Mouse (Mus musculus) T-cell, adult 2 months (primary cell): ENCODE measurements around the gene C1ql1.
"Not testable (repeated sequence)": the region's sequence is repeated elsewhere in the genome, so short reads cannot be mapped to it uniquely, and the experiment has no call there.

Experiments
- DNase-seq: peaks from one replicate; pipeline ENCODE4 v3.0.0; 2022; ENCODE audit warnings: low spot score

Gene C1ql1

DNA sequence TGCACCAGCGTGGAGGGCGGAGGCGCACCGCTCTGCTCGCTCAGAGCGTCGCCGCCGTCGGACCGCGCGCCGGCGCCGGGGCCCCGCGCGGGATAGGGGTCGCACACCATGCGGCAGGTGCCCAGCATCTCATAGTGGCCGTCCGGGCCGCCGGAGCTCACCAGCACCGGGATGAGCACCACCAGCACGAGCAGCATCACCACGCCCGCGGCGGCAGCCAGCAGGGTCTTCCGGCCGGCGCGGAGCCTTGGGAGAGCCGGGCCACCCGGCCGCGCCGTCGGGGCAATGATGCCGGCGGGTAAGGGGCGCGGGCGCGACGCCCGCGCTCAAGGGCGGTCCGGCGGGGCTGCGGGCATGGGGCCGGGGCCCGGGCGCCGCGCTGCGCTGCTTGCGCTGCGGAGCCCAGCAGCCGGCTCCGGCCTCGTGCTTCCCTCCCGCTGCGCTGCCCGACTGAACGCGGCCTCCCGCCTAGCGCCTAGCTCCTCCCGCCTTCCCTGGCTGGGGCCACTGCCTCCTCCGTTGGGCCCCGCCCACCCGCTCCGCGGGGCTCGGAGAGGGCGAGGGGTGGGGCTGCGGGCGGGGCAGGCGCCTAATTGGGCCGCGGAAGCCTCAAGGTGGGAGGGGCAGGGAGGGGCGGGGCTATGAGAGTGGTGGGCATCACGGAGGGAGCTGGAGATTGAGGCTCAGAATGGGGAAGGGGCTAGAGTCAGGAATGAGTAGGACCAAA is at the start of gene C1ql1:
TSS of gene C1ql1 (minus strand) at position 424 of the 727 bp plus-strand sequence.
- peak; percentile 68 for DNase-seq

DNA sequence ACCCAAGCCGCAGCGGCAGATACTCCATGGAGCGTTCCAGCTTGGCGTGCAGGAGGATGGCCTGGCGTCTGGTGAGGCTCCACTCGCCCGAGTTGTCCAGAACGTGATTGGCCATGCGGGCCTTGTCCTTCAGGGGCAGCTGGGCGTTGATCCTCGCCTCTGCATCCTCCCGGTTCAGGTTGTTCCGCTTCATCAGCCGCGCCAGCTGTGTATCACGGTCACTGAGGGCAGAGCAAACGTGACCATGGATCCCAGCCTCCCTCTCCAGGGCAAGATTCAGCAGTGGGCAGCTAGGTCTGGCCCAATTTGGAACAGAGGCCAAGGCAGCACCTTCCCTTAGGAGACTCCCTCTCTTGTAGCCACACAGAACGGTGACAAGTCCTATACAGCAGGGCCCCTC is 48.5 kb upstream of the C1ql1 start:
- no peak for DNase-seq

DNA sequence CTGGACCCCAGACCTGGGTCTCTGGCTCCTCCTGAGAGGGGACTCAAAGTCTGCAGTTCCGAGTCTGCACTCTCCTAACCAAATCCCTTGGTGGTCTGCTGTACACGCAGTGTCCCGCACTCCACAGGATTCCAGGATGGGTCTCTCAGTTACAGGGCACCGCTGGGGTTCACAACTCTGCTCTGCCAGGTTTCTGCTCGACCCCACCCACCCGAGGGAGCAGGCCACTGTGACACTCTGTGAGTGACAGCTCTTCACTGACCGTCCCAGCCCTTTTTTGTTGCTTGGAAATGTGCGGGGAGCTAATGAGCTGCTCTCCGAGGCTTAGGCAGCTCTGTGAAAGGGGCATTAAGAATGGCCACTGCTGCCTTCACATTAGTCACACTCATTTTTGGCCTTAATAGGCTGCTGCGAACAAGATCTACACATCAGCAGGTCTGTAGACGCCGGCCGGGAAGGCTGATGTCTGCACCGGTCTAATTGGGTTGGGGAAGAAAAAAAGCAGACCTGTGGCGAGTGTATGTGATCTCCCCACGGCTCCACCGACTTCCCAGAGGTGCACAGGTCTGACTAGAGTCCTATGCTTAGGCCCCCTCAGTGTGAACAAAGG is 47.0 kb upstream of the C1ql1 start:
- DNase-seq, result no peak

DNA sequence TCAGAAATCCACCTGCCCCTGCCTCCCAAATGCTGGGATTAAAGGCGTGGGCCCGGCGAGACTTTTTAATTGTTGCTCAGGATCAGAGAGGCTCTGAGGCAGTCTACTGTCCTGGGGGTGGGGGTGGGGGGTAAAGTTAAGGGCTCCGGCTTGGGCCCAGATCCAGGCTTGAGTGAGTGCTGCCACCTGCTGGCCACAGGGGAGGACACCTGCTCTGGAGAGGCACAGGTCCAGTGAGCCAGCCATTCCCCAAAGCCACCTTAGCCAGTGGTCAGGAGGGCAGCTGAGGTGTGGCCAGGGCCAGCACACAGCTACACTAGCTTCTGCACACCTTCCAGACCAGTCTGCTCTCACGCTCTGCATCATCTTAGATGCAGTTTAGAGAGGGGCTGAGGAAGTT is 46.5 kb upstream of the C1ql1 start:
- DNase-seq, result peak; percentile 53

DNA sequence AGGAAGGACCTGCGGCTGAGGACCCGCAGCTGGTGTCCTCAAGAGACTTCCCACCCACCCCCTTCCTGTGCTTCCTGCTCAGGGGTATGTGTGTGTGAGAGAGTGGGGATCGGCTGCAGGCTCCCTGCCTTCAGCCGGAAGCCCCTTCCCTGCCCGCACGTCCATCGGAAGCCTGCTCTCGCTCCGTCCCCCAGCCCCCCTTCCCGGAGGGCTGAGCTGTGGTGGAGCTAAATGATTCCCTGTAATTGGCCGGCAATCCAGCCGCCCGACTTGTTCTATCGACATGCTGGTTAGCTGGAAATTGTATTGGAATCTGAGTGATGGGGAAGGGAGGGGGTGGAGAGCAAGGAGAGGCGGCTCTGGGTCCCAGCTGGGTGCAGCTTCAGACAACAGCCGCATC is 45.2 kb upstream of the C1ql1 start:
- no peak for DNase-seq

DNA sequence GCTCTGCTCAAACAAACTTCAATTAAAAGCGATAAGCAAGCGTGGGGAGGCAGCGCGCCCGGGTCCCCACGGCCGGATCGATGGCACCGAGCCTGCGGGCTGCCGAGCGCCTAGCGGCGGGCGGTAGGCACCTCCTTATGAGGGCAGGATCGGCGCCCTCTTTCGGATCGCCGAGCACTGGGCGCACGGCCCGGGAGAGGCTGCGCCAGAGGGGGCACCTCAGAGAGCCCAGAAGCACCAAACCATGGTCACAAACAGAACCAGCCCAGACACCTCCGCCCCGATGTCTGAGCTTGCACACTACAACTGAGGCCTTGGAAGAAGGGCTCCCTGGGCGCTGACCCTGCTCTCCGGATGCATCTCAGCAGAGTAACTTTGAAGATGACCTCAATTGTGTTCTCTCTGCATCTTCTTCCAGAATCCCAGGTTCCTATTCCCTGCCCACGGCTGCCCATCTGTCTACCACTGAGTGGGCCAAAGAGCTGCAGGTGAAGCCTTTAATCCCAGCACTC is 43.7 kb upstream of the C1ql1 start:
- DNase-seq, result no peak

DNA sequence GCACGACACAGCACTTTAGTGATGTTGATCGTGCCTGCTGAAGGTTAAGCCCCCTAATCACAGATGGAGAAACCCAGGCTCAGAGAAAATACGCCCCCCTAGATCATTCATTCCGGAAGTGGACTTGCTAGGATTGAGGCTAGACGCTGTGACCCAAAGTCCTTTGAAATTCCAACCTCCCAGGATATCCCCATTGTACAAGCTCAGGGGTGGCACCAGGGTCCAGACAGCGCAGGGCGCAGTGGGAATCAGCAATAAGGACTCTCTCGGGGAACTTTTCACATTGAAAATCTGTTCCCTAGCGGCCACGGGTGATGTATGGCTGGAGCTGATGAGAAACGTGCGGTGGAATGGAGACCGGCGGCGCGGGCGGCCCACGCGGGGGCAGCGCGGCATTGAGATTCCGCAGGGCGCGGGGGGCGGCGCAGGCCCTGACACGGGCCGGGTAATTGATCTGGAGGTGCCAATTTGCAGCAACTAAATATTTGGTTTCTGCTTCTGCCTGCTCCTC is 43.2 kb upstream of the C1ql1 start:
- no peak for DNase-seq

DNA sequence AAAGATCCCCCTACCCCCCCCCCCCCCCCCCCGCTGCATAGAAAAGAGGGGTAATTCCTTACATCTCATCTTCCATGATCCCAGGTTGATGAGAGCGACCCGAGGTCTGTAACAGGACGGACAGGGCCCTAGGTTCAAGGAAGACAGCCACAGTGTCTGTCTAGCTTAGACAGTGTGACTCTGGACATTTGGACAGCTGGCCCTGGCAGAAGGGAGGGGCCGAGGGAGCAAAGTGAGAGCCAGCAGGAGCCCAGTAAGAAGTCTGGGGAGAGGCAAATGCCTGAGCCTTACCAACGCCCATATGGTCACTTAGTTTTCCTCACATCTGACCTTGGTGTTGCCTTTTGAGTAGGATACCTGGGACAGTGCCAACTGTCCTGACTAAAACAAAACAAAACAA is 38.7 kb upstream of the C1ql1 start:
- no peak for DNase-seq

DNA sequence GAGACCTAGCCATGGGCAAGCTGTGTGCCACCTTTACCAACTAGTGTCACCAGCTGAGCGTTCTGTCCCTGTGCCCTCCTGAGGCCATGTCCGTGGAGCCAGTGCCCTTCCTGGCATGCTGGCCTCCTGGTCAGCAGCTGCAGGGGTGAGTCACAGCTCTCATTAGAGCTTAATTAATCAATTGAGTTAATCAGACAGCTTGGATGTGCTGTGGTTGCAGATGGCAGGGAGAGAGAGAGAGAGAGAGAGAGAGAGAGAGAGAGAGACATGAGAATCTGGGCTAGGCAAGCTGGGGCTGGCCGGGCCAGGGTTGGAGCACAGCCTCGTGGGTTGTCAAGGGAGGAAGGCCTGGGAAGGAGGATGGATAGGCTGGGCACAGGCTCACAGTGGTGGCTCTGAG is 38.1 kb upstream of the C1ql1 start:
- DNase-seq, result no peak

DNA sequence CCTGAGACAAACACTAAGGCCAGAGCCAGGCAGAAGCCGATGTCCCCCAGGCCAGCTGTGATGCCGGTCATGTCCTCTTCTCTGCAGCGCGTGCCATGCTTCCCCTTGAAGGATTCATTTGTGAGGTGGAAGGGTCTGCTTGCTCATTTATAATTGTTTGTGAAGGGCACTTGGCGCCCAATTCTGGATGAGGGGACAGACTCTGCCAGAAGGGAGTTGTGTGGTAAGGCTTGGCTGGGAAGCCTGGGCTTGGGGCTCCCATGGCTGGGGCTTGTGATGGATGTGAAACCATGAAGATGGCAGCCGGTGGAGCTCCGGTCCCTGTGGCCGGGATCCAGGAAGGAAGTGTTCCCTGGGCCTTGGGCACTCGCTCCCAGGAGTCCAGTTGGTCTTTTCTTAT is 37.6 kb upstream of the C1ql1 start:
- DNase-seq, result no peak

DNA sequence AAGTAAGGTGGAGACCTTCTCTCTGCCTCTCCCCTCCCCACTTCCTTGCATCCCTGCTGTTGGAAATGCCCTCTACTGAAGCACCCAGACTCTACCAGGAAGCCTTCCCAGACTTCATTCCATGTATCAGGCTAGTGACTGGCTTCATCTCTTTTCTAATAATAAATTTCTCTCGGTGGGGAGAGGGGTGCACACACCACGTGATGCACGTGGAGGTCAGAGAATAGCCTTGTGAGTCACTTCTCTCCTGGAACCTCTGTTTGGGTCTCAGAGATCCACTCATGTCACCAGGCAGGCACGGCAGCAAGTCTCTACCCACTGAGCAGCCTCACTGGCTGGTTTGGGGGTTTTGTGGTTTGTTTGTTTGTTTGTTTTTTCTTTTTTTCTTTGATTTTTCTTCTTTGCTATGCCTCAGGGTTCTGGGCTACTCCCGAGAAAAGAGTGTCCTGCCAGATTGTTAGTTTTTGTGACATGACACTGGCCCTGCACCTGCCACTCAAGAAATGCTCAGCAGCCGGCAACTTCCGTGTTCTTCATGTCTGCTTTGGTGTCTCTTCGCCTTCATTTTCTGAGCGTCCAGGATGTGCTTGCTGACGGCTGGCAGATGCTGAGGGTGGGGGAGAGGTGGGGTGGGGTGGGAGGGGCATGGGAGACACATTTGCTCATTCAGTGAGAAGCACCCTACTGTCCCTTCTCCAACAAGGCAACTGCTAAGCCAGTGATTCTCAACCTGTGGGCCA is 34.8 kb upstream of the C1ql1 start:
- DNase-seq, result peak; percentile 12

DNA sequence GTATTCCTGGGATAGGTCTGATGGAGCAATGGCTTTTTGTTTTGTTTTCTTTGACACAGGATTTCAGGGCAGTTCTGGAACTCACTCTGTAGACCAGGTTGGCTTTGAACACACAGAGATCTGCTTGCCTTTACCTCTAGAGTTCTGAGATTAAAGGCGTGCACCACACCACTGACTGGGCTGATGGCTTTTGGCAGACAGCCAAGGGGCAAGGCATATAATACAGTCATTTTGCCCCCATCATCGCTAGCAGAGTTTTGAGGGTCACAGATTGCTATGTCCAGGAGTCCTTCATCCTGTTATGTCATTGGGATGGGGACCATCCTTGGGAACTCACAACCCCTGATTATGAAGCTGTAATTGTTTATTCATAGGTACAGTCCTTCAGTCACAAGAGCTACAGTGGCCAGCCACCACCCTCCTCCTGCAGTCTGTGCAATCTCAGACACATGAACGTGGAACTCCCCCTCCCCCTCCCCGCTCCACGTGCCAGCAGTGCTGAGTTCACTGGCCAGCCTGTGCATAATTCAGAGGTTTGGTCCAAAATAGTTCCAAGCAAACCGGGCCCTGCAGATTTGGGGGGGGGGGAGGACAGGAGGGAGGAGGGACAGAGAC is 31.7 kb upstream of the C1ql1 start:
- DNase-seq, result no peak

DNA sequence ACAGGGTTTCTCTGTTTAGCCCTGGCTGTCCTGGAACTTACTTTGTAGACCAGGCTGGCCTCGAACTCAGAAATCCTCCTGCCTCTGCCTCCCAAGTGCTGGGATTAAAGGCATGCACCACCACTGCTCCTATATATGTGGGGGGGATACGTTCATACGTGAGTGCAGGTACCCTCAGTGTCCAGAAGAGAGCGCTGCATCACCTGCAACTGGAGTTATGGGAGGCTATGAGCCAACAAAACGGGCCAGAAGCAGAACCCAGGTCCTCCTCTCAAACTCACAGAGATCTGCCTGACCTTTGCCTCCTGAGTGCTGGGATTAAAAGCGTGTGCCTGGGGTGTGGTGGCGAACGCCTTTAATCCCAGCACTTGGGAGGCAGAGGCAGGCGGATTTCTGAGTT is 29.5 kb upstream of the C1ql1 start:
- DNase-seq, result not testable (repeated sequence)

DNA sequence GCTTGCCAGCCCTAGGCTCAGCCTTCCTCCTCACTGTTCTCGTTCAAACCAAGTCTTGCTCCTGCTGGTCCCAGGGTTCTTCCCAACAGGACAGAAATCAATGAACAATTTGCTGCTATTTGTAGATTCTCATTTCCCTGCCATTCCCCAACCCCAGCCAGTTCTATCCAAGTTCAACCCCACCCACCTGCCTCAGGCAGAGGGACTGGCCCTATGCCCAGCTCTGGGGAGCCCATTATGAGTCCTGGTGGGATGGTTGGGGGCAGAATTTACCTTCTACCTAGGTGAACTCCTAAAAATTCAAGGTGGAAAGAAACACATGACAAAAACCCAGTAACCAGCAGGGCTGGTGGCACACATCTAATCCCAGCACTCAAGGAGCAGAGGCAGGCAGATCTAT is 25.8 kb upstream of the C1ql1 start:
- no peak for DNase-seq

DNA sequence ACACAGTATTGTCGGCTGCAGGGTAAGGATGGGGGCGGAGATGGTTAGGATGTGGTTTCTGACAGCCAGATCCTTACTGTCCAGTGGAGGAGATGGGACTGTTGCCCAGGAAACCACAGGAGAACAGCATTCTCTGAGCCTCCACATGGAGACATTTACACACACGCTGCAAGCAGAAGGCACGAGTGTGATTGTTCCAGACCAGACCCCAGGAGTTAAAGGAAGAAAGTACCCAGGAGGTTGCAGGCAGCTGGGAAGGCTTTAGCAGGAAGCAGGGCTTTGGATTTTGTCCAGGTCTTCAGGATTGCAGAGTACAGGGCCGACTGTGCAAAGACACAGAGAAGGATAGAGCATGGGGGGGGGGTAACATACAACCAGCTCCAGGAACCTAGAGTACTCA is 25.1 kb upstream of the C1ql1 start:
- no peak for DNase-seq

DNA sequence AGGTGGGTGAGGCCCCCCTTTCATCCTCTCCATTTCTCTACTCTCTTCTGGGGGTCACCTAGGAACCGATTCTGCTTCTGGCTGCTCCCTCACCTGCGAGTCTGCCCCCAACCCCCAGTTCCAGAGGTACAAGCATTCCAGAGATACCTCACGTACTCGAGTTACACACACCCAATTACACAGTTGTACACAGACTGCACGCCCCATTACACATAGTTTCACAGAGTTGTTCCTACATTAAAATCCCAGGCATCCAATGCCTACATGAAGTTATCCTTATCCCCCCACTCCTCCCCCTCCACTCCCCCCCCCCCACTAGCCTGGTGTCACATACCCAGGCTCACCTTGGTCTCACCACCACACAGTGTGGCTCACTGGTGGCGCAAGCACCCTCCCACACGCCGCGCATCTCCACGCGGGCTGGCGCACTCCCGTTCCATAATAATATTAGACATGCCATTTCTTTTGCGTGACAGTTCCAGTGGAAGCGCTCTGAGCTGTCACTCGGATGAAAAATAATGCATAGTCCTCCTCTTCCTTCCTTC is 18.1 kb upstream of the C1ql1 start:
- DNase-seq, result no peak

DNA sequence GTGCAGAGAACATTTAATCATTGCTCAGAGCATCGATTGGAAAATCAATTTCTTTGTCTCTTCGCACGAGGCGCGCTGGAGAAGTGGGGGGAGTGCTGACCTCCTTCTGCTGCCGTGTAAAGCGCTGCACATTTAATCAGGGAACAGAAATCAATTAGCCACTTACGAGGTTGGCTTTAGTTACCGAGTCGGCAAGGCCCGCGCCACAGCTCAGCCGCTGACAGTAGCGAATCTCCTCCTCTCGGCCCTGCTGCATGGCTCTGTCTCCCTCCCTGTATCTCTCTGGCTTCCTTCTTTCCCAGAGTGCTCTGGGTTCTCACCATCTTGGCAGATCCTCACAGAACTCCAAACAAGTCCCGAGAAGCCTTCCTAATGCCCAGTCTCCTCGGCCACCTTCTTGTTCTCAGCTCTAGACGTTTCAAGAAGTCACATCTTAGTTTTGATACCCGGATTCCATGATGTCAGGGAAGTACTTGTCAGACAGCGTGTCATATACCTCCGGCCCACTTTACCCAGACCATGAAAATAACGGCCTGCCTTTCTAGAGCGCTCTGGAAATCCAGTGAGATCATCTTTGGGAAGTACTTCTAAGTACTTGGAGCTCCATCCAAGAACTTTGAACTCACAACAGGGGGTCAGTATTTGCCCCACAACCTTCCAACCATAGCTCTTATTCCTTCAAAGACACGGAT is 17.5 kb upstream of the C1ql1 start:
- DNase-seq, result no peak

DNA sequence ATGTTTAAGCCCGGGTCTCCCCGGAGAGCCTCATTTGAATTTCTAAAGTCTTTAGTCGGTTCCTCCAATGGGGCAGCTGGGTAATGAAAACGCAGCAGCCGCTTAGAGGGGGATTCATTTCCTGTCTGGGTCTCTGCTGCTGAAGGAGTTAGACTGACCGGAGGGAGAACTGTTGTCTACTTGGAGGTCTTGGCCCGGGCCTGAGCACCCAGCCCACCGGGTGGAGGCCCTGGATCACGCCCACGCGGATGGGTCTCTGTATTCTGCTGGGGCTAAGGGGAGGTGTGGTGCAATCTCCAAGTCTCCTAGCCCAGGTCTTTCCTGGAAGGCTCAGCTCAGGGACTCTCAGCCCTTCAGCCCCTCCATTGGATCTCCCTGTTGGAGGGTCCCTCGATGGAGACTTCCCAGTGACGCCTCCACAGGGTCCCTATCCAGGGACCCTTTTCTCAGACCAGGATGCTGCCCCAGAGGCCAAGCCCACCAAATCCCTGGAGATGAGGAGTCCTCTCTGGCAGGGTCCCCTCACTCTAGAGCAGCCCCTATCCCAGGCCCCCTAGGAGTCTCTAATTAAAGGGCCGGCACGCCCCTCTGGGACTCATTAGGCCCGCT is 16.9 kb upstream of the C1ql1 start:
- DNase-seq, result no peak

DNA sequence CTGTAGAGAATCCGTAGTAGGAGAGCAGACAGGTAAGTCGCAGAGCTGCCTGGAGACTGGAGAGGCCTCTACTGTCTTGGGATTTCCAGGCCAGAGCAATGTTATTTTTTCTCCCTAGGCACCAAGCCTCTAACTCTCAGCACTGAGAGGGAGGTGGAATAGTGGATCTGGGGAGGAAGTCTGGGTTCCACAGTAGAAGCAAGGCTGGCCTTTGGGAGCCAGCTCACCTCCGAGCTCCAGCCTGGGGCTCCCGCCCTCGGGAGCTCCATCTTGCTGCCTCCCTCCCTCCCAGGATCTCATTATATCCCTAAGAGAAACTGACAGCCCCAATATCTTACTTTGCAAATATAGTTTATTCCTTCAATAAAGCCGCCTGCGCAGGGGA is 16.4 kb upstream of the C1ql1 start:
- no peak for DNase-seq

DNA sequence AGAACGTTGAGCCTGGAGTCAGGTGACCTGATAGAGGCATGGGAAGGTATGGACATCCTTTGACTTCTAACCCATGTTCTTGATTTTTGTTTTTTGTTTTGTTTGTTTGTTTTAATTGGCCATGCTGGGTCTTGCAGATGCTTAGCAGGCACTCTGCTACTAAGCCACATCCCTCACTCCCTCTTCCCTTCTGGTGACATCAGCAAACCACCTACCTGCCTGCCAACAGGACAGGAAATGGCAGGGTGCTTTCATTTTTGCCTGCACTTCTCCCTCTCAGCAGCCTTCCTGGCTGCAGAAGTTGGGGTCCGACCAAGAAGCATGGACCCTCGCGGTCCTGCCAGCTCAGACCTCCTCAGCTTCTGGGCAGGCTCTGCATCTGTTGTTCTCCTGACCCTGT is 14.6 kb upstream of the C1ql1 start:
- no peak for DNase-seq

DNA sequence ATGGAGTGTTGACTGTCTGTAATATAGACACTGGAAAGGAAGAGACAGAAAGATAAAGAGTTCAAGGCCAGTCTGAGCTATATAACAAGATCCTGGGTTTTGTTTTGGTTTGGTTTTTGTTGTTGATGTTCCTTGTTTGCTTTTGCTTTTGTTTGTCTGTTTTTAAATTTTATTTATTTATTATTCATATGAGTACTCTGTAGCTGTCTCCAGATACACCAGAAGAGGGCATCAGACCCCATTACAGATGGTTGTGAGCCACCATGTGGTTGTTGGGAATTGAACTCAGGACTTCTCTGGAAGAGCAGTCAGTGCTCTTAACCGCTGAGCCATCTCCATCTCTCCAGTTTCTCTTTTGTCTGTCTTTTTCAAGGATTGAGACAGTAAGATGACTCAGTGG is 12.4 kb upstream of the C1ql1 start:
- DNase-seq, result no peak
